Comparison of ENCODE assay signal across 29 mouse cellular contexts in genomic region chr3:136867366-136867765, GRCm38 (mm10).
"Had no signal": no experiment of that assay in that cellular context is flagged by ENCODE, and none has a peak within 500 bp of the region (broad histone marks: within the 10 kb centered on the region; RNA-seq: fewer than 3 reads in every experiment).

No protein-coding gene starts in this region.

- H3K4me3 ChIP-seq: limb, embryonic 10.5 days; limb, embryonic 12.5 days; limb, embryonic 13.5 days; limb, embryonic 15.5 days; liver, embryonic 12.5 days; liver, embryonic 13.5 days; liver, embryonic 15.5 days; lung, embryonic 15.5 days; megakaryocyte, embryonic 14.5 days; midbrain, embryonic 10.5 days; midbrain, embryonic 12.5 days; midbrain, embryonic 13.5 days; midbrain, embryonic 15.5 days; myocyte had no signal

- H3K27ac ChIP-seq: limb, embryonic 10.5 days; limb, embryonic 12.5 days; limb, embryonic 13.5 days; limb, embryonic 15.5 days; liver, embryonic 12.5 days; liver, embryonic 13.5 days; liver, embryonic 14.5 days; liver, embryonic 15.5 days; lung, embryonic 15.5 days; macrophage; midbrain, embryonic 10.5 days; midbrain, embryonic 12.5 days; midbrain, embryonic 13.5 days; midbrain, embryonic 15.5 days had no signal

- DNase-seq: left cerebral cortex, postnatal 4 days; liver; liver, embryonic 13.5 days; liver, postnatal 0 days; lung, adult 18-20 months; lung, adult 2 months; lung, embryonic 14.5 days; lung, postnatal 10 days; lung, postnatal 14 days; lung, postnatal 36 days; lung, postnatal 4 days; midbrain, embryonic 14.5 days had no signal

- ATAC-seq: liver, embryonic 12.5 days; liver, postnatal 0 days; lung, postnatal 0 days; midbrain, embryonic 13.5 days; midbrain, embryonic 15.5 days; midbrain, embryonic 16.5 days had no signal
